Mouse (Mus musculus) layer of hippocampus, postnatal 25 days (tissue): ENCODE results near the gene 1110059G10Rik. TPM values are rescaled to one million over a fixed set of nuclear protein-coding genes. Genes with fewer than 3 reads are reported as not detected.

Source experiments
- DNase-seq, 2 experiments: peaks; one replicate each; pipeline ENCODE4 v3.0.0; 2022; ENCODE audit warnings: mixed read lengths in 2 of 2, low spot score in 1 of 2; ENCODE audit errors: extremely low spot score in 1 of 2
- total RNA-seq, 2 experiments: library from RNA; stranded (reverse); gene quantifications; 2 replicates each; pipeline ENCODE4 v1.2.3; 2021

1110059G10Rik gene
- total RNA-seq = 10 to 100 TPM; 24.8 to 26.8 TPM

DNA sequence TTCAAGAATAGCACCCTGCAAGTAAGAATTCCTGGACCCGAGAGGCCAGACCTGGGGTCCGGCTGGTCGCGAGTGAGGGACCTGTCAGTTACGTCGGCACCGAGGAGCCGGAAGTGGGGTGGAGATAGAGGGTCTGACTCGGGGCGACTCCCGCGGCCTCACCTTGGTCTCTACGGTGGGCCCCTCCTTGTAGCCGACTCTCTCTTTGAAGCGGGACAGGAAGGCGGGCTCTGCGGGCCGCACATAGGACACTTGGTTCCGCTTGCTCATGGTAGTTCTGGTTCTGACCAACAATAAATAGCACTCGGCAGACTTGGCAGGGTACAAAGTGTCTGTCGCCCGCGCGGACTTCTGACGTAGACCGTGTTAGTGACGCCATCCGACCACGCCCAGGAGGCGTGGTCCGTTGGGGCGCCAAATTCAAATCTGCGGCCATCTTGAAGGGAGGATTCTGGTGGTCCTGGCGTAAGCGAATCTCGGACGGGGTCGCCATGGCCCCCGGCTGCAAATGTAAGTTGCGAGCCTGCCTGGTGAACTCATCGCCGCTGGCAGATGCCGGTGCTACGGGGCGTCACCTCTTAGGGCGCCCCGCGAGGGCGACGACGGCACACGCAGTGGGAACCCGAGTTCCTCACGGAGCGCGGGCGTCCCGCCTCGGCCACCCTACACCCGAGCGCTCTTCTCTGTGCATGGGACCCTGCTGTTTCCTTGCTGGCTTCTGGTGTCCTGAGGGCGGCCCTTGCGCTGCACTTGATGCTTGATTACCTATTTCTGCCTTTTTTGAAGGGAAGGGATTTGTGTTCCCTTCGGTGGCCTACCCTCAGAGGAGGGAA is at the start of gene 1110059G10Rik, which contains the start of gene Kif15:
TSS of gene 1110059G10Rik (minus strand) at position 358 of the 833 bp plus-strand sequence.
TSS of gene Kif15 (plus strand) at position 404 of the 833 bp plus-strand sequence.
- peak; percentile 95 to 98 for DNase-seq

DNA sequence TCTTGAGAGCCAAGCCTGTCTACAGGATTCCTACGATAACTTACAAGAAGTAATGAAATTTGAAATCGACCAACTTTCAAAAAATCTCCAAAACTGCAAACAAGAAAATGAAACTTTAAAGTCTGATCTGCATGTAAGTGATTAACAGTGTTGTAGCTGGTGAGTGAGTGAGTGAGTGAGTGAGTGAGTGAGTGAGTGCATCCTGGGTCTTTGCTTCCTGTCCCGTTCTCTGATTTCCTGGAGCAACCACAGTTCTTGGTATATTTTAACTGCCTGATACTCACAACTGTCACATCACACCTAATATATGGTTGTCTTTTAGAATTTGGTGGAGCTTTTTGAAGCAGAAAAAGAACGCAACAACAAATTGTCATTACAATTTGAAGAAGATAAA is 48.4 kb upstream of the 1110059G10Rik start:
- no peak for DNase-seq

DNA sequence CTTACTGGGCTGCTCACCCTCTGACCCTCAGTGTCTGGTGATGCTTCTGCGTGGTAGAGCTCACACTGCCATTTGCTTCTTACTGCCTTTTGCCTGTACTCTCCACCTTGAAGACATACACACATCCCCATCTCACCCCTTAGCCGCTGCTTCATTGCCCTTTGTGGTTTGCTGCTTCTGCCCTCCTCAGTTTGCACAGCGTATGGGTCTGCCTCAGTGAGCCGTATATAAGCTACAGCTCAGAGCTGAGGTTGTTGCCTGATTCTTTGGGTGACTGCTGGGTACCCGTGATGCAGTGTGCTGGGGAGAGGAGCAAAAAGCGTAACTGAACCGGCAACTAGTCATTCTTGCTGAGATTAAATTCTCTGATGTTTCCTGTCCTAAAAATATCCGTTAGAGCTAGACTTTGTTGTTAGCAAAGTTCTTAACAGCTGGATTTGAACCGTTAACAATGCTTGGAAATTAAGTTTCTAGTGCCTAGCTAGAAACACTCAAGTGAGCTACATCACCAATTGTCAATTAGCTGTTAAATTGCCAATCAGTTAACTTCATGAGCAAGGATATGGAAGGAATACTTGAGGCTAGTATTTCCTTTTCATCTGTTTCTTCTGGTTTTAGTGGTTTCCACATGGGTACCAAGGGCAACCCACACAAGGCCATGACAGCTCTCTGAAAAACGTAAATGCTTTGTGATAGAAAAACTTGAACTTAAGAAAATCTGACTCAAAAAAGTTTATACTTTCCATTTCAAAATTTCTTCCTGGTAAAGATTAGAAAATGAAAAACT is 47.8 kb upstream of the 1110059G10Rik start:
- no peak for DNase-seq

DNA sequence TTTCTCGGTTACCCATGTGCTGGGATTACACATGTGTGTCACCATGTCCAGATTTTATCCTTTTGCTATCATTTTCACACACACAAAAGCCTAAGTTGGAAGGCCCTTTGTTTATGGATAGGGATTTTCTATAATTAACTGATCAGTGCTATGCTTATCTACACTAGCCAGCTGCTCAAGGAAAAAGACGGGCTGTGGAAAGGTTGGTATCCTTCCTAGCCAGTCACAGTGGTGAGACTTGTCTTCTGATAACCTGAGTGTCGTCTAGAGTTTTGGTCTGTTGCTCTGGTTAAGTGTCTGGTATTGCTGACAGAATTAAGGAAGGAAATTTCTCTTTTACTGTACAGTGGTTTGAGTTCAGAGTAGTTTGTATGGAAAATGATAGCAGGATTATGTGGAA is 21.9 kb downstream of the 1110059G10Rik start:
- DNase-seq = no peak

DNA sequence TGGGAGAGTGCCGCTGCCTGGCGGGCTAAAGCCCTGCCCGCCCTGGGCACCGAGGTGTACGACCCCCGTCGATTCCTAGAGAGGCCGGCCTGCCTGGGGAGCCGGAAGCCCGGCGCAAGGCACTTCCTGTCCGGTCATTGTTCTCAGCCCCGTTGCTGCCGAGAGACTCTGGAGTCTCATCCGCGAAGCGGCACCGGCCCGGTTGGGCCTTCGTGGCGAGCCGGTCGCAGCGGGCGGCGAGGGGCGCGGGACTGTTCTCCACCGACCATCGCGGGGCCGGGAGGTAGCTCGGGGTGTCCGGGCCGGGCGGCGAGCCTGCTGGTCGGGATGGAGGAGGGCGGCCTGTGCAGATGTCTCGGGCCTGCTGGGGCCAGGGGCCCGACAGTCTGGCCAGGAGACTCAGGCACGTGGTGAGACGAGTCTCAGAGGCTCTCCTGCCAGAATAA is 27.8 kb downstream of the 1110059G10Rik start, which contains the start of gene Zfp105:
TSS of gene Zfp105 (plus strand) at position 137 of the 446 bp plus-strand sequence.
- DNase-seq = peak; percentile 53 to 58

DNA sequence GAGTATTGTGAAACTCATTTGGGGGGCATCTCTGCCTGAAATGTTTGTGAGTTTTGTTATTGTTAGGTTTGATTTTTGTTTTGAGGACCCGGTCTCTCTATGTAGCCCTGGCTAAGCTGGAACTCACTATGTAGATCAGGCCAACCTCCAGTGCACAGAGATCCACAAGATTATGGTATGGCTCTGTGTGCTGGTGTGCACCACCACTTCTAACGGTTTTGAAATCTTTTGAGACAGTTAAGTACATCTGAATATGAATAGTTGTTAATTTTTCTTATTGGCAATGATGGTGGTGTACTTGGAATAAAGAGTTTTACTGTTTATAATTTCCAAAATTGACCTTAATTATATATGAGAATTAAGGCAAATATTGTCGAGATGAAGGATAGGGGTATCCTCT is 28.4 kb downstream of the 1110059G10Rik start:
- DNase-seq = no peak

DNA sequence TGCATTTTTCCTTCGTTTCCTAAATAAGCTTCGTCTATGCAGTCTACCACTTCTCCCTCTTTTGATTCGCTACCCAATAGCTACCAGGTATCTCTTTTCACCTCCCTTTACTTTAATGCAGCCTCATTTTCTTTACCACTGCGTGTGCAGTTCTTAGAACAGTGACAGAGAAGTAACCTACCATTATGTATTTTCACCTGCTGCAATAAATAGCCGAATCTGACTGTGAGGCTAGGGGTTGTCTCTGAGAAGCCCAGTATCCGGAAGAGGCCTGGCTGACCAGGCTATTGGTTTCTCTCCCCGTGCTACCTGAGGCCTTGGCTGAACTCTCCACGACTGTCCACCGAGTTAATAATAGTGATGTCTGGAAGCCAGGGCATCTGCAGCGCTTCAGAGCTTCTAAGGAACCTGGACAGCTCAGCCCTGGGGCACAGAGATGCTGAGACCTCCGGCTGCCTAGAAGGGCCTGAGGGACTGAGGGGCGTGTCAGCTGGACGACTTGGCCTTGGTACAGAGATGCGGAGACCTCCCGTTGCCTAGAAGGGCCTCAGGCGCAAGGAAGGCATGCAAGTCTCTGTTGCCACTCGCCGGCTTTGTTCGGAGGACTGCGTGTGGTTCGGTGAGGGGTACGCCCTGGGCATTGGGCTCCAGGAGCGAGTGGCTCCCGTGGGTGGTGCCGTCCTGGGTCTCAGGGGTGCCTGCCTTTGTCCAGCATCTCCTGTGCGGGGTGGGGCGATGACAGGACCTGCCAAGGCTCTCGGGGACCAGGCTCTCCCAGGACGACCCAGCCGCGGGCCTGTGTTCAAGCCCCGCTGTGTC is 47.9 kb downstream of the 1110059G10Rik start:
- peak; percentile 10 to 29 for DNase-seq

DNA sequence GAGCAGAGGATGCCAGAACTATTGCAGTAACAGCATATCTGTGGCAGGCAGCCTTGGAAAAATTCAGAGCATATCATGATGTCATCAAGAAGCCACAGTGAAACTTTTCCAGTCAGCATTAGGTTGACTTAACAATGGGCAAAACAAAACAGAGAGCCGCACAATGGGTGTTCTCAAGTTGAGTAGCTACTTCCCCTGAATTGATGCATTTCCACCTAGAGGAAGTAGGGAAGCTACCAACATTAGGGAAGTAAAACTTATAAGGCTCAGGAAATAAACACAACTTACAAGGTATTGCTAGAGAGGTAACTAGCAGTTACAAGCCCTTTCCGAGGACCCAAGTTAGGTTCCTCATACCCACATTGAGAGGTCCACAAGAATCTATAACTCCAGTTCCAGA is 49.8 kb downstream of the 1110059G10Rik start:
- DNase-seq = no peak

Other genes with a start within 250 kb of the 1110059G10Rik start
- not detected for gene Topaz1, start 203.7 kb downstream of the 1110059G10Rik start, total RNA-seq
- 10 to 100 TPM; 18.3 to 19.2 TPM for gene Tcaim, start 145.5 kb downstream of the 1110059G10Rik start, total RNA-seq
- gene Gm35549, start 107.0 kb downstream of the 1110059G10Rik start, total RNA-seq = not detected
- 100 to 1,000 TPM; 137 to 183 TPM for gene Zfp445, start 85.0 kb downstream of the 1110059G10Rik start, total RNA-seq
- 1 to 10 TPM; 4.1 to 5.9 TPM for gene Zkscan7, start 65.3 kb downstream of the 1110059G10Rik start, total RNA-seq
- 1 to 10 TPM; 6.7 to 6.9 TPM for gene Zfp105, start 27.9 kb downstream of the 1110059G10Rik start, total RNA-seq
- 1 to 10 TPM; 1.1 to 1.7 TPM for gene Kif15, start within 50 bp of the 1110059G10Rik start, total RNA-seq
- gene Tmem42, start 70.3 kb upstream of the 1110059G10Rik start, total RNA-seq = 10 to 100 TPM; 26.3 to 28.9 TPM
- gene Tgm4, start 83.7 kb upstream of the 1110059G10Rik start, total RNA-seq = 1 to 10 TPM; 1.7 to 2.0 TPM
- 10 to 100 TPM; 61.9 to 64.1 TPM for gene Zdhhc3, start 162.2 kb upstream of the 1110059G10Rik start, total RNA-seq
- 10 to 100 TPM; 40.0 to 42.9 TPM for gene Exosc7, start 162.2 kb upstream of the 1110059G10Rik start, total RNA-seq
- gene Clec3b, start 199.9 kb upstream of the 1110059G10Rik start, total RNA-seq = 1 to 10 TPM; 3.1 to 3.9 TPM